Mouse (Mus musculus): ENCODE results near the gene Ppp1cb.

DNA sequence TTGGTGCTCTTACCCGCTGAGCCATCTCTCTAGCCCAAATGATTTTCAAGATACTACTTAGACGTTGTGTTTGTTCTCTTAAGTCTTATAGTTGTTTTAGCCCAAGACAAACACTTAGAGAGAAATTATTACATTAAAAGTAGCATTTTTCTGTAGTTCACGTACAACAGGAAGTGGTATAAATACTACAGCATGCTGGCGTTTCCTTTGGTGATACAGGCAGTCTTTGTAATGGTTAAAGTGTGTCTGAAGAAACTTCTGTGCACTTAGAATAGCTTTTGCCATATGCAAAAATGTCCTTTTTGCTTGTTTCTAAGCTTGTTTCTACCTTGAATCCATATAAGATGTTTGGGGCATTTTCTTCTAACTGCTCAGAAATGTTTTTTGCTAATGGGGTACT, 20.3 kb downstream of the Ppp1cb start:
- TF ChIP-seq CTCF (IDR thresholded peaks at IDR 0.05; ENCODE audit: borderline replicate concordance, insufficient read depth, low read depth, low read length) (no peak), POLR2A (IDR thresholded peaks at IDR 0.05; ENCODE audit: borderline replicate concordance, insufficient read depth, low read length) (no peak)
